Mouse (Mus musculus): Measurements from ENCODE around the gene Tmem268.

Gene Tmem268

GRCm38 (mm10) chr4:63595259-63595658 lies 36.7 kb downstream of the Tmem268 start:
- ATAC-seq (ENCODE audit: insufficient number of reproducible peaks, low FRiP score, low TSS enrichment), result no peak

GRCm38 (mm10) chr4:63596010-63596409 lies 37.4 kb downstream of the Tmem268 start:
- ATAC-seq (ENCODE audit: insufficient number of reproducible peaks, low FRiP score, low TSS enrichment), result no peak

DNA sequence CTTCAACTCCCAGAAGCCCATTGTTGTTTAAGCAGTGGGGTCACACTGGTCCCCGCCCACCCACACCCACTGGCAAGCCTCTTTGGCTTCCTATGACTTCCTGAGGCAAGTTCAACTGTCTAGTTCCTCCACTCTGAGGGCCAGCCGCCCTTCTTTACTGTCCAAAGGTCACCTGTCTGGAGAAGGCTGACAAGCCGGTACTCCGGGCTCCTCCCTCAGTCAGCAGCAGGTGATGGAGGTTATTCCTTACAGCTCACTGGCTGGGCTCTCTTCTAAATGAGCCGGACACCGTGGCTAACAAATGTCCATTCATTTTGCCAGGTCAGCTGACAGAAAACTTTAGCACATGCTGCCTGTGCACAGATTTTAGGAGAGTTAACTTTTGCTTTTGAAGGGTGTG lies 42.2 kb downstream of the Tmem268 start:
- ATAC-seq (ENCODE audit: insufficient number of reproducible peaks, low FRiP score, low TSS enrichment), result no peak

DNA sequence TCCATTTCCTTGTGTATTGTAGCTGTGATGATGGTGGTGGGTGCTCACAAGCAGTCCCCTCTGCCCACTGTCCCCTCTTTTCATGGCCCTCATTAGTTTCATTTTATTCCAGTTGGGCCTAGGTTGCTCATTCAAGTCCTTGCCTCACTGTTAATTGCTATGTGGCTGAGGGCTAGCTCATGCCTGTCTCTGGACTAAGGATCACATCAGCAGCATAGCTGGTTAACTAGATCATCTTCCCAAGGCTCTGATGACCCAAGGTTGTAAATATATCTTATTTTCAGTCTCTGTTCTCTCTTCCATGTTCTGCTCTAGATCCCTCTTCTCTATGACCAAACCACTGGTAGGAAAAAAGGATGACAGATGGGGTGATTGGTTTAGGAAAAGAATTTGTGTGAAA lies 42.7 kb downstream of the Tmem268 start:
- no peak for ATAC-seq (ENCODE audit: insufficient number of reproducible peaks, low FRiP score, low TSS enrichment)

GRCm38 (mm10) chr4:63604945-63605344 lies 46.4 kb downstream of the Tmem268 start, which contains the start of gene Gm11213:
TSS of gene Gm11213 (minus strand) at chr4:63605261.
- ATAC-seq (ENCODE audit: insufficient number of reproducible peaks, low FRiP score, low TSS enrichment), result no peak

- ATAC-seq (ENCODE audit: insufficient number of reproducible peaks, low FRiP score, low TSS enrichment), result no peak
Observed at GRCm38 (mm10) chr4:63605545-63605944, 47.0 kb downstream of the Tmem268 start.

- ATAC-seq (ENCODE audit: insufficient number of reproducible peaks, low FRiP score, low TSS enrichment), result no peak
Observed at GRCm38 (mm10) chr4:63605968-63606367, 47.4 kb downstream of the Tmem268 start.

- ATAC-seq (ENCODE audit: insufficient number of reproducible peaks, low FRiP score, low TSS enrichment), result no peak
Observed at GRCm38 (mm10) chr4:63608391-63608790, 49.8 kb downstream of the Tmem268 start.

DNA sequence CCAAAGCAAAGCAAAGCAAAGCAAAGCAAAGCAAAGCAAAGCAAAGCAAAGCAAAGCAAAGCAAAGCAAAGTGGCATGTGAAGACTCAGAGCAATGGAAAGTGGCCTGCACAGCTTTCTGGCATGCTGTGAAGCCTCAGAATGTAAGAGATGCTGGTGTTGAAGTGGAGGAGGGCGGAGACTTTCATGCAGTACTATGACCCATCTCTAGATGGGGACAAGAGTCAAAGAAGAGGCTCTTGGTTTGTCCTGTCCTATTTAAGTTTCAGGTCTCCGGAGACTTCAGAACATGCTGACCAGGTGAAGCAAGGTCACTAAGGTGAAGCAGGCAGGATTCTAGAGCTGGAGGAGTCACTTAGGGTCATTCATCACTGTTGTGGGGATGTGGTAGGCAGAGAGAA lies 63.3 kb downstream of the Tmem268 start:
- ATAC-seq (ENCODE audit: insufficient number of reproducible peaks, low FRiP score, low TSS enrichment), result no peak

DNA sequence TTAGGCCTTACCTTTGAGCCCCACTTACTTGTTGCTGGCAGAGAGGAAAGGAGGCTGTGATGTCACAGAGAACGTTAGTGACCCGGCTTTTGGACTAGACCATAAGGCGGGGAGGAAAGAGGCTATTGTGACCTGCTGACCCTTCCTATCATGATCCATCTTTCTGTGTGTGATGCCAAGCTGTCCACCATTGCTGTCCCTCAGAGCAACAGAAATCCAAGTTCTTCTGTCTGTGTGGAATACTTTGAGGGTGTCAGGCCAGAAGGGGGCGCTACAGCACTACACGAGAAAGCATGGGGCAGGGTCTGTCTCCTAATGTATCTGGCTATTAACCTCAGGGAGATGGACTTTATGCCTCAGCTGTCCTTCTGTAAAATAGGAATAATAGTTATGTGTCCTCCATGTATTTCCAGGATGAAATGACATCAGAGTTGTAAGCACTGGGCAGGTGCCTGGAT lies 63.8 kb downstream of the Tmem268 start, which contains the start of gene Tex48:
TSS of gene Tex48 (minus strand) at position 51 of the 458 bp plus-strand sequence.
- ATAC-seq (ENCODE audit: insufficient number of reproducible peaks, low FRiP score, low TSS enrichment), result no peak

DNA sequence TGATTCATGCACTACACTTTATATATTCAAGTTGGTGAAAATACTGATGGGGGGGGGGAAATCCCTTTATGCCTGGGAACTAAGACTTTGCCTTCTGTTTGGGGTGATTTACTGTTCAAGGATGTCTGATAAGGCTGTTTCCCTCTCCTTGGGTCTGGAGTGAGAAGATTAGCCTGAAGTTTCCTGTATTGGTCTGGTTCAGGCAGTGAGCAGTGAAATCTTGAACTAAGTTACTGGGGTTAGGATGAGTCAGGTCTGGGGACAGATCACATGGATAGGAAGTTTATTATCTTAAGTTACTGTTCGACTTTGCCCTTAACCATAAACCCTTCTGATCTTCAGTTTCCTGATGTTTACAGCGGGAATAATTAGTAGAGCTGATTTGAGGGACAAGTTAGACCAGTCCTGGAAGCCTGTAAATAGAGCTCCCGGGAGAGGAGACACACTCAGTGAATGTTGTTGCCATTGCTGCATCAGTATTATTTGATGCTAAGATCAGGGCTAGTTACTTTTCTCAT lies 67.0 kb downstream of the Tmem268 start:
- no peak for ATAC-seq (ENCODE audit: insufficient number of reproducible peaks, low FRiP score, low TSS enrichment)

- ATAC-seq (ENCODE audit: insufficient number of reproducible peaks, low FRiP score, low TSS enrichment), result no peak
Observed at GRCm38 (mm10) chr4:63627111-63627510, 68.5 kb downstream of the Tmem268 start.

GRCm38 (mm10) chr4:63633181-63633580 lies 74.6 kb downstream of the Tmem268 start:
- no peak for ATAC-seq (ENCODE audit: insufficient number of reproducible peaks, low FRiP score, low TSS enrichment)
